Mouse (Mus musculus) cerebellum, postnatal 25 days (tissue): ENCODE results near the gene Zfp566.
"Not testable (repeated sequence)": the region's sequence is repeated elsewhere in the genome, so short reads cannot be mapped to it uniquely, and the experiment has no call there.

Experiments used
- DNase-seq, 2 experiments: peaks; one replicate each; pipeline ENCODE4 v3.0.0; 2021; ENCODE audit warnings: mixed read lengths in 2 of 2

Zfp566 gene

GRCm38 (mm10) chr7:30090092-30090969, at the start of gene Zfp566, which contains the start of gene Gm26920:
Zfp566 (minus strand) TSS chr7:30090527.
Gm26920 (minus strand) TSS chr7:30090410.
- peak; percentile 96 to 97 for DNase-seq

- DNase-seq, result peak; percentile 26 to 34
Measured at GRCm38 (mm10) chr7:30136826-30137225, 46.5 kb upstream of the Zfp566 start.

GRCm38 (mm10) chr7:30132396-30132795, 42.1 kb upstream of the Zfp566 start:
- no peak for DNase-seq

- no peak for DNase-seq
Measured at GRCm38 (mm10) chr7:30129900-30130299, 39.6 kb upstream of the Zfp566 start.

GRCm38 (mm10) chr7:30122188-30122530, 31.8 kb upstream of the Zfp566 start:
- DNase-seq, result no peak

- DNase-seq, result peak; percentile 94 to 97
Measured at GRCm38 (mm10) chr7:30121308-30122187, 31.2 kb upstream of the Zfp566 start, which contains the start of gene Zfp382. Zfp382 (plus strand) TSS chr7:30121942.

DNA sequence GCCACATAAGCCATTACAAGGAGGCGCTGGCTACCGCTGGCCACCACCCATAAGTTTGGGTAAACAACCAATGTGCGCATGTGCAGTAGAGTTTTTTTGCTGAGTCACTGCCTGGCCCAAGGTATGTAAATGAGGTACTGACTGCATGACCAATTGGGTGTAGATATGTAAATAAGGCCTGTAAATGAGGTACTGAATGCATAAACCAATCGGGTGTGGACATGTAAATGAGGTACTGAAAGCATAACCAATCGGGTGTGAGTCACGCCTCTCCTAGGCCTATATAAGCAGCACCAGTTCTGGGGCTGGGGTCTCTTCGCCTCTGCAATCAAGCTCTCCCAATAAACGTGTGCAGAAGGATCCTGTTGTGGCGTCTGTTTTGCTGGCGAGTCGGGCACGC, 27.6 kb upstream of the Zfp566 start:
- DNase-seq, result not testable (repeated sequence)

DNA sequence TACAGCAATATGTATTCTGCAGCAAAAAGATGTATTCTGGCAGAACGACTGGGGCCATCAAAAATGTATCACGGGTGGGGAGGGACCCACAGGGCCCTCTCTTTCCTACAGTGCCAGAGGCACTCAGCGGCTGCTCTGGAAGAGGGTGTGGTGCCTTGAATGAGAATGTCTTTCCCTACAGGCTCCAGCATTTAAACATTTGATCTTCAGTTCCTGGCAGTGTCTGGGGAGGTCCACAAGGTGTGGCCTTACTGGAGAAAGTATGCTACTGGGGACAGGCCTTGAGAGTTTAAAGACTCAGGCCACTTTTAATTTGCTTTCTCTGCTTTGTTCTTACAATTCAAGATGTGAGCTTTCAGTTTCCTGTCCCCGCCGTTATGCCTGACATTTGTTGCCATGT, 25.7 kb upstream of the Zfp566 start:
- DNase-seq, result no peak

- DNase-seq, result peak; percentile 65 to 79
Measured at GRCm38 (mm10) chr7:30099297-30099696, 9.0 kb upstream of the Zfp566 start.

DNA sequence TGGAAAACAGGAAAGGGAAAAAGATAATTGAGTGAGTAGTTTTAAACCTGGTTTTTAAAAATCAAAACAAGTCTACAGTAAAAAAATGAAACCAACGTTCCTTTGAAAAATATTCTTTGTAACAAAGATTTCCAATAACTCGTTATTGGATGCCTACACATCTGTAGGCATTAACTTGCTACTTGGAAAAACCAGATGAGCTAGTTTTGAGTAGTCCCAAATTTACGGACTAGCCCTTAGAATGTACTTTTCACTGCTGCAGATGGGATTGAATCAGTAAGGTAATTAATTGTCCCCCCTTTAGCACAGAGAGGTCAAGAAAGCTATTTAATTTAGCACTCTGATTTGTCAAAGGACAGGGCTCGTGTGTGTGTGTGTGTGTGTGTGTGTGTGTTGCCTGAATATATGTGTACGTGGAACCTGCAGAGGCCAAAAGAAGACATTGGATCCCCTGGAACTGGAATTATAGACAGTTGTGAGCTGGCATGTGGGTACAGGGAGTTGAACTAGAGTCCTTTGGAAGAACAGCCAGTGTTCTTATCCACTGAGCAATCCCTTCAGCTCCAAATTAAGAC, 5.3 kb upstream of the Zfp566 start:
- no peak for DNase-seq

DNA sequence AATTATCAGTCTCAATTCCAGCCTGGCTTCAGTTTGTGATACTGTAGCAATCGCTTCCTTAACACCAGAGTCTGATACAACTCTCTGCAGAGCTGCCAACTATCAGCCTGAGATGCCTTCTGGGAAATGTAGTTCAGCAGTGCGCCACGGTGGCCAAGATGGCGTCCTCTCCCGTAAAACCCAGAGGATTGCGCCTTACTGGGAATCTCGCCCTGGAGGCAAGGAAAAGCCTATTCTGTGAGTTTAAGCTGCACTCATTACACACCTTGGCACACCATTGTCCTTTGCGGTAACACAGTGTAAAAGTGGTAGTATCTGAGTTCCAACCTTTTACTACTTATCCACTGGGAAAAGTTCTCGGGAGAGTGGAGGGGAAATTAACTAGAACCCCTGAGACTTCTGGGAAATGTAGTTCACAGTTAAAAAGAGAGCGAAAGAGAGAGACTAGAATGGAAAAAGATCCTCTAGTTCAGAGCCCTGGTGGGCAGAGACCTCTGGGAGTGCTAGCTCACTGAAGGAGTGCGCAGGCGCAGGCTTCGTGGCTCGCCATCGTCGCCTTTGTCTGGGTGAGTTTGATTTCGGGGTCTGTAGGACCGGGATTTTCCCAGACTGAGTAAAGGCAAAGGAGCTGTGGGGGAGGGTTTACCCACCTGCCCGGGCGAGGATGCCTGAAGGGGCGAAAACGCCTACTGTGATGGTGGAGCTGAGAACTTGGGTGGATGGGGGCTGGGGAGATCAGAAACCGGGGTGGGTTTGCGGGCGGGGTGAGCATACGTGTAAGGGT, 4.5 kb upstream of the Zfp566 start, which contains the start of gene Zfp260:
Gene Zfp260, plus strand, starts transcription at position 132 of the 784 bp plus-strand sequence.
- DNase-seq, result peak; percentile 92

DNA sequence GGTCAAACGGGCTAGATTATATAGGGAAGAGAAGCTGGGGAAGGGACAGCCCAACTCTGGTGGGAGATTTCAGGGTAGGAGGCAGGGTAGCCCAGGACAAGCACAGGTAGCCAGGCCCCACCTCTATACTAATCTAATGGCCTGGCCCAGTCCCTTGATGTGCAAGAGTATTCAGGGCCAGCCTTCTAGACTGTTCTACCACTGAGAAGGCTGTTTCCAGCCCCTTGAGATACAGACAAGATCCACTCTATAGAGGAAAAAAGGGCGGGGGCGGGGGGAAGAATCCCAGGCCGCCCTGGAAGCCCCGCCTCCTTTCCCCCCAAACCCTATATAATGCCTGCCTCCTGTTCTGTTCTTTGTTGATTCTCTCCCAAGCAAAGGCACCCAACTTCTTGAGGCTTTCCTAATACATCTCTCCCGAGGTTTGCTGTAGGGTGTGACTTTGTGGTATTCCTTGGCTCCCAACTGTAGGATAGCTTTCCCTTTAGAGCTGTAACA, 3.6 kb upstream of the Zfp566 start:
- no peak for DNase-seq

- DNase-seq, result no peak
Measured at GRCm38 (mm10) chr7:30092666-30093065, 2.3 kb upstream of the Zfp566 start.

DNA sequence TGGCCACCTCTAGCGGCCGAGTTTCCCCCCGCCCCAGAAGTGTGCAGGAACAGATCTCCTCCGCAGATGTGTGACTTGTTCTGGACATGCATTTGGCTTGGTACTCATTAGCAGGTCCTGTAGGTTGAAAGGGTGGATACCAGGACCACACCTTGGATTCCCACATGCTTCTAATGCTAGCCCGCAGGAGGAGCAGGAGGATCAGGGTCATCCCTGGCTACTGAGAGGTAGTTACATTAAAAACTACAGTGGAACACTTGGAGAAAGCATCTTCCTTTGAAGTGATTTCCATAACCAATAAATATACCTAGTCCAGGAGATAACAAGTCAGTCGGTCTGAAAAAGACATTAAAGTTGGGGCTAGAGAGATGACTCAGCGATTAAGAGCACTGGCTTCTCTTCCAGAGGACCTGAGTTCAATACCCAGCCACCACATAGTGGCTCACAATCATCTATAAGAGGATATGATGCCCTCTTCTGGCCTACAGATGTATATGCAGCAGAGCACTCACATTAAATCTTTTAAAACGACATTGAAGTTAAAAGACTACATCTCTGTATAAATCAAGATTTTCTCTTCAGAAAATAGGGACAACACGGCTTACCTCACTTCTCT, 751 bp upstream of the Zfp566 start:
- no peak for DNase-seq

- no peak for DNase-seq
Measured at GRCm38 (mm10) chr7:30089405-30089804, 922 bp downstream of the Zfp566 start.

- DNase-seq, result no peak
Measured at GRCm38 (mm10) chr7:30086524-30086923, 3.8 kb downstream of the Zfp566 start.

DNA sequence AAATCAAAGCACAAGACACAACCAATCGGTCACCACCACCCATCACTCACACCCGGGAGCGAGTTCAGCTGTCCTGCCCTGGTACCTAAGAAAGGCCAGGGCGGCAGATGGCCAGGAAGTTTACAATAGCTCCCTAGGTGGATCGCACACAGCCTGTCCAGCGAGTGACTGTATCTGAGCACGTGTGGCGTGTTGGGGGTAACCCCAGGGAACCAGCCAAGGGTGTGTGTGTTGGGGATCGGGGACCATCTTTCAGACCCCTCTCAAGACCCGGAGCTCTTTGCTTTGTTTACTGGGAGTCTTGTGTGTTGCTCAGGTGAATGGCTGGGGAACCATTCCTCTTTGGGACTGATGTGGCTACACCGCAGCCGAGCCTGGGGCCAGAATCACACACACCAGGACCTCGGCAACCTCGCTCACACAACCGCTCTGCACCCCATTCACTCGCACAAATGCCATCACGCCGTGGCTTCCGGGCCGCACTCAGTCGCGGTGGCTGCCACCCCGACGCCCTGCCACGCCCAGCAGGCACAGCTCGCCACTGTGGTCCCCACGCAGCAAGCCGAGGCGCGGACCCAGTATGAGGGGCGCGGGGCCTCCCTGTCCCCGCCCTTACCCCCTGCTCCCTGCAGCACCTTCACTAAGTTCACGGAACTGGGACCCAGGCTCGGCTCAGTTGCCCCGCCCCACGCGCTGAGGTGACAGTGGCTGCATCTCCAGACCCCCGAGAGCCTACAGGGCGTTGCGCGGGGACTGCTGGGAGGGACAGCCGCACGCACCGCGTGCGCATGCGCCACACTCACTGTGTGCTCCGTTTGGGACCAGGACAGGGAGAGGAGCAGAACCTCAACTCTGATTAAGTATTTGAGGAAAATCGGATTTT, 17.9 kb downstream of the Zfp566 start, which contains the start of gene Zfp82:
Gene Zfp82, minus strand, starts transcription at position 755 of the 883 bp plus-strand sequence.
- peak; percentile 88 to 93 for DNase-seq

- DNase-seq, result peak in 1 of 2 experiments; percentile 23
Measured at GRCm38 (mm10) chr7:30064622-30065021, 25.7 kb downstream of the Zfp566 start.

DNA sequence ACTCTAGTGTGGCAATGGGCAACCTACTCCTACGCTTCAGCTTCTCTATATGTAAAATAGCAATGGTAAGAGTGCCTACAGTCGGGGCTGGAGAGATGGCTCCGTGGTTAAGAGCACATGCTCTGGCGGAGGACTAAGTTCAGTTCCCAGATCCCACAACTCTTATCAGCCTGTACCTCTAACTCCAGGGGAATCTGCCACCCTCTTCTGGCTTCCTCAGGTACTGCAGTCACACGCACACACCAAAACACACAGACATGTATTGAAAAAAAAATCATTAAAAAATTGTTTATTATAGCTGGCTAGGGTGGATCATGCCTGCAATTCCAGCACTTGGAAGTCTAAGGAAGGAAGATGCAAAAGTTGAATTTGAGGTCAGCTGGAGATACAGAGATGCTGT, 27.8 kb downstream of the Zfp566 start:
- DNase-seq, result peak in 1 of 2 experiments; percentile 41

- no peak for DNase-seq
Measured at GRCm38 (mm10) chr7:30060341-30060740, 30.0 kb downstream of the Zfp566 start.
